Mouse (Mus musculus): ENCODE results near the gene Phyhd1. TPM values are rescaled to one million over a fixed set of nuclear protein-coding genes. Genes with fewer than 3 reads are reported as not detected.

Phyhd1 gene
- total and polyA plus RNA-seq, 2 experiments from 2014 or later = 3.9 to 7.2 TPM

GRCm38 (mm10) chr2:30237881-30238280 is 28.1 kb upstream of the Phyhd1 start:
- Histone ChIP-seq H3K9ac (replicated peaks; ENCODE audit: low read length, poor library complexity, severe bottlenecking) (peak overlapping the region; percentile 86), H3K9me3 (ENCODE audit: low read length) (no peaks in the 10 kb centered on the region), H3K27me3 (ENCODE audit: insufficient read depth, low read length) (no peaks in the 10 kb centered on the region), H3K27ac (ENCODE audit: low read depth, low read length) (peak overlapping the region; percentile 90), H3K4me2 (ENCODE audit: low read depth, low read length, poor library complexity, severe bottlenecking) (peak overlapping the region; percentile 84), H3K36me3 (ENCODE audit: insufficient read depth, low read length) (peaks cover 13% of the 10 kb centered on the region), H3K4me3 (ENCODE audit: low read depth, low read length) (peak overlapping the region; percentile 79), H3K4me1 (ENCODE audit: insufficient read depth, low read length) (peaks cover 10% of the 10 kb centered on the region)
- WGBS = under 1% methylated on average over 40 of the region's 42 CpGs
- TF ChIP-seq CTCF (IDR thresholded peaks at IDR 0.05) = no peak
- ATAC-seq (ENCODE audit: low FRiP score) (peak; percentile 86), DNase-seq (ENCODE audit: low spot score) (peak; percentile 63)

DNA sequence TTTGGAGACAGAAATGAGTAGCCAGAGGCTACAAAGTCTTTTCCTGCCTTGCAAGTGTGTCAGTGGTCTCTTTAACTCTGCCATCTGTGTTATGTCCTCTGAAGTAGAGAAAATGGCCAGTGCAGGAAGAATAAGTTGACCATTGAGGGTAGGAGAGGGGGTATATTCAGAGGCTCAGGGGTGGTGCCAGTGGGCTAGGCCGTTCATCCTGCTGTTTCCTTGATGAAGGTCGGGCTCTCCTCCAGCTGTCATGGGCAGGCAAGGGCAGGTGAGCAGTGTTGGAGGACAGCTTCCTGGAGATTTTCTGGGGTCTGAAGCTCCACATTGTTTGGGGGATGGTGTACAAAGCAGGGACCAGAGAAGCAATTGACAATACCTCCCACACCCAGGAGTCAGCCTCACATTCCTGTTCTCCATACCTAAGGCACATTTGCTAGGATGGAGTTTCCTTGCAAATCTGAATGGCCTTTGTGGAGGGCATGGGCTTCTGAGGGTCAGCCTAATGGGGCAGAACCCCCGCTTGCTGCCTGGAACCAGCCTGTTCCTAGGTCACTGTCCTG is 27.0 kb upstream of the Phyhd1 start:
- no peaks in the 10 kb centered on the region for H3K9me3 ChIP-seq (ENCODE audit: low read length)
- peak overlapping the region; percentile 86 for H3K9ac ChIP-seq (replicated peaks; ENCODE audit: low read length, poor library complexity, severe bottlenecking)
- H3K36me3 ChIP-seq (ENCODE audit: insufficient read depth, low read length) = peaks cover 20% of the 10 kb centered on the region
- H3K27ac ChIP-seq (ENCODE audit: low read depth, low read length) = no peak overlapping the region
- H3K4me3 ChIP-seq (ENCODE audit: low read depth, low read length) = peak overlapping the region; percentile 79
- peaks cover 10% of the 10 kb centered on the region for H3K4me1 ChIP-seq (ENCODE audit: insufficient read depth, low read length)
- no peak for DNase-seq (ENCODE audit: low spot score)
- no peak for ATAC-seq (ENCODE audit: low FRiP score)
- no peak for TF ChIP-seq CTCF (IDR thresholded peaks at IDR 0.05)
- no peaks in the 10 kb centered on the region for H3K27me3 ChIP-seq (ENCODE audit: insufficient read depth, low read length)
- peak overlapping the region; percentile 84 for H3K4me2 ChIP-seq (ENCODE audit: low read depth, low read length, poor library complexity, severe bottlenecking)
- 82% methylated on average over 3 of the region's 3 CpGs for WGBS

- no peak for ATAC-seq (ENCODE audit: low FRiP score)
- Histone ChIP-seq H3K4me1 (ENCODE audit: insufficient read depth, low read length) (peaks cover 10% of the 10 kb centered on the region), H3K9me3 (ENCODE audit: low read length) (no peaks in the 10 kb centered on the region), H3K36me3 (ENCODE audit: insufficient read depth, low read length) (peaks cover 20% of the 10 kb centered on the region), H3K4me3 (ENCODE audit: low read depth, low read length) (no peak overlapping the region), H3K27ac (ENCODE audit: low read depth, low read length) (no peak overlapping the region), H3K4me2 (ENCODE audit: low read depth, low read length, poor library complexity, severe bottlenecking) (no peak overlapping the region), H3K27me3 (ENCODE audit: insufficient read depth, low read length) (no peaks in the 10 kb centered on the region), H3K9ac (replicated peaks; ENCODE audit: low read length, poor library complexity, severe bottlenecking) (0 out of 2 replicates have a peak overlapping the region, but pooled peaks have one; percentile 86)
- TF ChIP-seq CTCF (IDR thresholded peaks at IDR 0.05) = no peak
- WGBS = 89% methylated on average over 4 of the region's 4 CpGs
- DNase-seq (ENCODE audit: low spot score) = no peak
Measured at GRCm38 (mm10) chr2:30239777-30240176, 26.2 kb upstream of the Phyhd1 start.

DNA sequence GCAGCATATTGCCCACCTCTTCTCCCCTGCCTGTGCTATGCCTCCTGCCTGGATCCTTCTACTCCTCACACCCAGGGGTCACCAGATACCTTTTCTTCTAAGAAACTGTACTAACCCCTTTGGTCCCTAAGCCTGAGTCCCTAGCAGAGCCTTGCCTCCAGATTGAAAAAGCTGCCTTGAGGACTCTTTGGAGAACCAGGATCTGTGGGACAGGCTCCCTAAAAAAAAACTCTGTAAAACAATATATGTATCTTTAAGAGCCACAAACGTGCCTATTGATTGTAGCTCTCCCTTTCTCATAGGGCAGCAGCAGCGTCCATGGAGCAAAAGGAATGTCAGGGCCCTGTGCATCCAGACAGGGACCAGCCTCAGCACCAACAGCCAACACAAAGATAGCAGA is 25.7 kb upstream of the Phyhd1 start, which contains the start of gene Gm28035:
Gene Gm28035, plus strand, starts transcription at position 301 of the 400 bp plus-strand sequence.
- no peak within 1 kb of the TSS for H3K4me2 ChIP-seq (ENCODE audit: low read depth, low read length, poor library complexity, severe bottlenecking)

GRCm38 (mm10) chr2:30242509-30242908 is 23.5 kb upstream of the Phyhd1 start:
- Histone ChIP-seq H3K4me1 (ENCODE audit: insufficient read depth, low read length) (peaks cover 10% of the 10 kb centered on the region), H3K36me3 (ENCODE audit: insufficient read depth, low read length) (peaks cover 20% of the 10 kb centered on the region), H3K27ac (ENCODE audit: low read depth, low read length) (no peak overlapping the region), H3K4me2 (ENCODE audit: low read depth, low read length, poor library complexity, severe bottlenecking) (no peak overlapping the region), H3K9ac (replicated peaks; ENCODE audit: low read length, poor library complexity, severe bottlenecking) (no peak overlapping the region), H3K27me3 (ENCODE audit: insufficient read depth, low read length) (no peaks in the 10 kb centered on the region), H3K9me3 (ENCODE audit: low read length) (no peaks in the 10 kb centered on the region), H3K4me3 (ENCODE audit: low read depth, low read length) (no peak overlapping the region)
- 46% methylated on average over 4 of the region's 4 CpGs for WGBS
- TF ChIP-seq CTCF (IDR thresholded peaks at IDR 0.05) = no peak
- no peak for ATAC-seq (ENCODE audit: low FRiP score)
- peak; percentile 56 for DNase-seq (ENCODE audit: low spot score)

More for the DNA sequence above, 25.7 kb upstream of the Phyhd1 start, which contains the start of gene Gm28035:
- Histone ChIP-seq H3K27me3 (ENCODE audit: insufficient read depth, low read length) (no peaks in the 10 kb centered on the region), H3K9me3 (ENCODE audit: low read length) (no peaks in the 10 kb centered on the region), H3K4me1 (ENCODE audit: insufficient read depth, low read length) (peaks cover 10% of the 10 kb centered on the region), H3K27ac (ENCODE audit: low read depth, low read length) (no peak within 1 kb of the TSS), H3K36me3 (ENCODE audit: insufficient read depth, low read length) (peaks cover 20% of the 10 kb centered on the region), H3K9ac (replicated peaks; ENCODE audit: low read length, poor library complexity, severe bottlenecking) (0 out of 2 replicates have a peak within 1 kb of the TSS, but pooled peaks have one; percentile 86), H3K4me3 (ENCODE audit: low read depth, low read length) (no peak within 1 kb of the TSS)
- no peak for TF ChIP-seq CTCF (IDR thresholded peaks at IDR 0.05)
- ATAC-seq (ENCODE audit: low FRiP score) = no peak
- WGBS = 86% methylated on average over 2 of the region's 2 CpGs
- no peak for DNase-seq (ENCODE audit: low spot score)

GRCm38 (mm10) chr2:30243391-30243790 is 22.6 kb upstream of the Phyhd1 start:
- 87% methylated on average over 4 of the region's 4 CpGs for WGBS
- H3K36me3 ChIP-seq (ENCODE audit: insufficient read depth, low read length) = peaks cover 26% of the 10 kb centered on the region

More at GRCm38 (mm10) chr2:30243391-30243790, 22.6 kb upstream of the Phyhd1 start:
- H3K9me3 ChIP-seq (ENCODE audit: low read length) = no peaks in the 10 kb centered on the region
- no peak overlapping the region for H3K4me3 ChIP-seq (ENCODE audit: low read depth, low read length)
- H3K9ac ChIP-seq (replicated peaks; ENCODE audit: low read length, poor library complexity, severe bottlenecking) = no peak overlapping the region
- TF ChIP-seq CTCF (IDR thresholded peaks at IDR 0.05) = no peak
- no peaks in the 10 kb centered on the region for H3K27me3 ChIP-seq (ENCODE audit: insufficient read depth, low read length)
- no peak overlapping the region for H3K4me2 ChIP-seq (ENCODE audit: low read depth, low read length, poor library complexity, severe bottlenecking)
- peaks cover 9% of the 10 kb centered on the region for H3K4me1 ChIP-seq (ENCODE audit: insufficient read depth, low read length)
- DNase-seq (ENCODE audit: low spot score) (no peak), ATAC-seq (ENCODE audit: low FRiP score) (no peak)
- H3K27ac ChIP-seq (ENCODE audit: low read depth, low read length) = no peak overlapping the region
